Mouse (Mus musculus) megakaryocyte, embryonic 14.5 days (primary cell): ENCODE measurements around the gene Olfr1310.
"Not testable (repeated sequence)": the region's sequence is repeated elsewhere in the genome, so short reads cannot be mapped to it uniquely, and the experiment has no call there.

Source experiments
- FLI1 ChIP-seq: IDR thresholded peaks from 2 replicates; pipeline ENCODE4 v1.6.1; 2012; ENCODE audit warnings: low read length, inconsistent platforms, mixed read lengths
- GATA1 ChIP-seq: IDR thresholded peaks from 3 replicates; pipeline ENCODE4 v1.6.1; 2012; ENCODE audit warnings: mixed read lengths, low read length, inconsistent platforms, borderline replicate concordance

DNA sequence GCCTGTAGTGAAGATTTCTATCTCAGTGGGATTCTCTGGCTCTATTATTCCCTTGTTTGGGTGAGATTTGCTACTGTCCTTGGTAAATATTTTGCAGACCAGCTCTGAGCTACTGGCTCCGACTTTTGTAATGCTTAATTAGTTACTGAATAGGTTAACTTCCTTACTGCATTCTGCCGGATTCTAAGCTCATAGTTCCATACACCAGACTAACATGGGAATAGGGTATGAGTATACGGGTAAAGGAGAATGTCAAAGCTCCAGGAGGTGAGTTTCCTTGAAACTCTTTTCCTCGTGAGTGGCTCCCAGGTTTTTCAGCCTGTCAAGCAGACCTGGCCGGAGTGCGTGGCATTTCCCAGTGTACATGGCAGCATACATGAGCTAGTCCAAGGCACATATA lies 14.5 kb upstream of the Olfr1310 start:
- not testable (repeated sequence) for TF ChIP-seq GATA1, FLI1
